Mouse (Mus musculus) ovary, postnatal 14 days (tissue): ENCODE measurements around the gene Glt8d2.

Experiments used
- DNase-seq: peaks from one replicate; pipeline ENCODE4 v3.0.0; 2022; ENCODE audit warnings: low spot score

Glt8d2 gene

DNA sequence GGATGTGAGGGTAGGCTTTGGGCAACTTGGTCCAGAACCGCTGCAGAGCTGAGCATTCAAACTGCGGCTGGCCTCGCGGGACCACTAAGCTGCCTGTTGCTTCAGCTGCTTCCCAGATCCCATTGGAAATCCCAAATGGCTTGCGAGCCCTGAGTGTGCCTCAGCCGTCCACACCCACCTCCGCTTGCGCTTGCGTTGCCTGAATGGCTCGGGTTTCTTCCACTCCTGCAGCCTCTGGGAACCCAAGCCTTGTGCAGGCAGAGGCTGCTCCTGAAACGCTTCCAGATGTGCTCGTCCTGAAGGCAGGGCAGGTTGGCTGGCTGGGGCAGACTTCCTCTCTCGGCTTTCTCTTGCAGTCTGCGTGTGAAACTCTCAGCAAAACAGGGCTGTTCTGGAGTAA lies at the start of gene Glt8d2:
Glt8d2 (minus strand) TSS at position 157 of the 400 bp plus-strand sequence.
- peak; percentile 32 for DNase-seq

GRCm38 (mm10) chr10:82699296-82699941 lies 9.0 kb upstream of the Glt8d2 start:
- no peak for DNase-seq

GRCm38 (mm10) chr10:82698712-82699261 lies 8.3 kb upstream of the Glt8d2 start:
- peak; percentile 85 for DNase-seq

DNA sequence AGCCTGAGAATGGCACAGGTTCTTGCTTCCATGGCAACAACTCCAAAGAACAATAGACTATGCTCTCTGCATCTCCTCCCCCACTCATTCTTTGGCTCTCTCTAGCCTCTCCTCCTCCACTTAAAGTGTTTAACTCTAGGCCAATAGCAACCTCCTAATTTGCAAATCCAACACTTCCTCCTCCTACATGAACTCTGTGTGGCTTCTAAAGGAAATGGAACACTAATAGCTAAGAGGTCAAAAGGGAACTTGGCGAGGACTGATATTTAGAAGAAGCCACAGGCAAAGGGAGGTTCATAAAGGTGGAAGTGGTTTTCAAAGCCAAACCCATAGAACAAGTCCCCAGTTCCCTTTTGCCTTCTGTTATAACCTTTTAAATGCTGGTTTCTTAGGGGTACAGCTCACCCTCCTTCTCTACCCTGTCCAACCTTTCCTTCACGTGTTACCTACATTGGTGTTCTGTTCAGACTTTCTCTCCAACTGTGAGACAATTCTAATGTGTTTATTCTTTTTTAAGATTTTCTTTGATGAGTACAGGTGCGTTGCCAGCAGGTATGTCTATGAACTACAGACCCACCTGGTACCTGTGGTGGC lies 7.0 kb upstream of the Glt8d2 start:
- DNase-seq = no peak

DNA sequence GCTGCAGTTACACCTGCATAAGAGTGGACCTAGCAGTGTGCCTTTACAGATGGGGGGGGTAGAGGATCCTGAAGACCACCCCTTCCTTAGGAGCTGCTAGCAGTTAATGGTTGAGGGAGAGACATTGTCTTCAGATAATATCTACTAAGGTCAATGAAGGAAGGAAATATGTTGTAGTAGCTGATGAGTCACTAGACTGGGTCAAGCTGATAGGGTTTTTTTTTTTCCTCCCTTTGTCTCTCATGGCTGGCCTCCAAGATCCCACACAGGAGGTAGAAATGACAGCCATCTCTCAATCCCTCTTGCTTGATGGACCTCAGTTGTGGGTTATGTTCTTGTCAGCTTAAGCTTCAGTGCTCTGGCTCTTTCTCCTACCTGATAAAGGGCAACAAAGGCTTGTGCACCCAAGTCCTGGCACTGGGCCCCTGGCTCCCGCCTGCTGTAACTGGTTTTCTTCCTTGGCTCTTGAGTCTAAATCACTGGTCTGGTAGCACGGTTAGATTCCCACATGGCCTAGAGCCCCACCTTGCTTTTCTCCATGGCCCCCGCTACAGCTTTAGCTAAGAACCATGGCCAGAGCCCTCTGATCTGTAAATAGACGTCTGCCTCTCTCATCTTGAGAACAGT lies 6.1 kb upstream of the Glt8d2 start:
- no peak for DNase-seq

- DNase-seq = no peak
These were observed 5.5 kb upstream of the Glt8d2 start, which contains the start of gene Hcfc2 for GRCm38 (mm10) chr10:82695956-82696355. Gene Hcfc2, plus strand, starts transcription at chr10:82696160.

DNA sequence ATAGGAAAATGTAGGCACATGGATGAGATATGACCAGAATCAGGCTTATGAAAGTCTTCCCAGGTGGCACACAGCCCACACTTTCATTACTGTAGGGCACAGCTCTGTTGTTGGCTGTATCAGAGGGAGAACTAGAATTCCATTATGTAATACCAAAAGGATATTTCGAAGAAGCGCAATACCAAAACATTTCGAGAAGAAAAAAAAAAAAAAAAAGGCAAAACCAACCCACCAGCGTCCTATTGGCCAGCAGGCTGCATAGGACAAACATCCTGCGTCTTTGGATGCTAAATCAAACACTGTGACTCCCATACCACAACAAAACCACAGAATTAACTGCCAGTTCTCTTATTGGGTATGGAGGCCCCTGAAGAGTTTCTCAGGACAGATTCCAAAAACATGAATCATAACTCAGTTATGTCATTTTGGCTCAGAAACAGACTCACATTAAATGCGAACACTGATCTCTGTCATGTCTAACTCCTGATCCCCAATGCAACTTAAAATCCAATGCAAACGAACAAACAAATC lies 704 bp downstream of the Glt8d2 start:
- no peak for DNase-seq

DNA sequence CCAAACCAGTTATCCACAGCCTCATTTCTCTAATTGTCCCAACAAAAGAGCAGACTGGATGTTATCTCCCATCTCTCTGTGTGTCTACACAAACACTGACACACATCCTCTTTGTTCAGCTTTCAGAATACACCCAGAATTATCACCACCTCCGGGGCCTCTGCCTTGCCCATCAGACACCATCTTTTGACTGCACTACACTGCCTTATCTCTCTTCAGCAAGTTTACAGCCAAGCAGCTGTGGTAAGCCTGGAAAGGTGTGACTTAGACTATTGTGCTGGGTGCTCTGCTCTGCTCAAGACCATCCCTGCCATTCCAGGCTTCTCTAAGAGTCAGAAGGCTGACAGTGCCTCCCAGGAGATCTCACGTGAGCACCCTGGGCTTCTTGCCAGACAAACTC lies 5.0 kb downstream of the Glt8d2 start:
- DNase-seq = no peak

DNA sequence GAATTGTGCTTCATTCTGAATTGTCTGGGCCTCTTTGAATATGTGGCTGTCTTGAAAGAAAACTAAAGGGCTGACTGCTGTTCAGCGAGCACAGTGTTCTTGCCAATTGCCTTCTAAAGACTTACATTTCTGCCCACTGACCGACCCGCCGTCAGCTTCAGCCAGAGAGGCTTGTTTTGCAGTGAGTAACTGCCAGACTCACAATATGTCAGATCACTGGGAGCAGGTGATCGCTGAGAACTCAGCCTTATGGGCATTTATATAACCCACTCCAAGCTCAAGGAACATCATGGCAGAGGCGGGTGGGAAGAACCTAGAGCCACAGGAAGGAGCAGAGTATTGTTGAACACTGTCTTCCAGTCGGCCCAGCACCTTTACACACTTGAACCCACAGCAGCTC lies 8.8 kb downstream of the Glt8d2 start:
- DNase-seq = no peak

DNA sequence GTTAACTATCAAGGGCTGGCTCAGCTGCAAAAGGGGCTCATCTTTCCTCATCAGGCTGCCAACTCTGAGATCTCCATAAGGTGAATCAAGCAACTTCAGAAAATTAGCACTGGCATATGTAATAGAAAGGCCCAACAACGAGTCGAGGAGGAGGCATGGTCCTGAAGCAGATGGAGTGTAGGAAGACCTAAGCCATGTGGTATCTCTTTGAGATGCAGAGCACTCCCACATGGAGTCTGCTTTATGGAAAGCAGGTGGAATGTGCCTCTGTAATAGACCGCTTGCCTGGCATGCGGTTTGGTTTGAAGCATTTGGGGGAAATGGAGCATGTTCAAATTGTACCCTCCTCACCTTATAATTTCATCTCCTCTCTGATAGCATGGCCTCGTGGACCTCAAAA lies 9.7 kb downstream of the Glt8d2 start:
- no peak for DNase-seq

DNA sequence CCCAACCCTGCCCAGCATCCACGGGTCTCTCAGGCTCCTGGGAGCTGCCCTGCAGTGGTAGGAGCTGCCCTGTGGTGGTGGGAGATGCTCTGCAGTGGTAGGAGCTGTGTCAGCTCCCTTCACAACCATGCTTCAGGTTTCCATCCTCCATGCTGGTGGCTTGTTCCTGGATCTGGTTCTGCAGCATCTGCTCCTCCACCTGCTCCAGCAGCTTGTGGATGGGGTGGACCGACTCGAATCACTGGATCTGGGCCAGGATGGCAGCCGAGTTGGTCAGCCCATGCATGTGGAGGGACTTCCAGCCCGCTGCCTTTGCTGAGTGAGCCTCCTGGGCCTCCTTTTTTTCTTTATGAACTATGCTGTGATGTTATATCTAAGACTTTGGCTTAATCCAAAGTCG lies 13.5 kb downstream of the Glt8d2 start:
- DNase-seq = no peak

- no peak for DNase-seq
These were observed 20.2 kb downstream of the Glt8d2 start for GRCm38 (mm10) chr10:82670205-82670604.

GRCm38 (mm10) chr10:82666436-82667234 lies 23.8 kb downstream of the Glt8d2 start:
- peak; percentile 69 for DNase-seq

DNA sequence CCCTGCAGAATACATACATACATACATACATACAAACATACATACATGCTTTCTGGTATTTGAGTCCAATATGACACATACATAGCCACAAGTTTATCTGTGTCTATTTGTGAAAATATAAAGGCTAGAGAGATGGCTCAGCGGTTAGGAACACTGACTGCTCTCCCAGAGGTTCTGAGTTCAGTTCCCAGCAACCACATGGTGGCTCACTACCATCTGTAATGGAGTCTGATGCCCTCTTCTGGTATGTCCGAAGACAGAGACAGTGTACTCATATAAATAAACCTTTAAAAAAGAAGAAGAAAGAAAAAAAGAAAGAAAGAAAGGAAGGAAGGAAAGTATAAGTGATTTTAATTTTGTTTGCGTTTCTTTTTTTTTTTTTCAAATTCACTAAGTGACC lies 24.5 kb downstream of the Glt8d2 start:
- no peak for DNase-seq

GRCm38 (mm10) chr10:82663289-82663688 lies 27.2 kb downstream of the Glt8d2 start:
- DNase-seq = no peak

DNA sequence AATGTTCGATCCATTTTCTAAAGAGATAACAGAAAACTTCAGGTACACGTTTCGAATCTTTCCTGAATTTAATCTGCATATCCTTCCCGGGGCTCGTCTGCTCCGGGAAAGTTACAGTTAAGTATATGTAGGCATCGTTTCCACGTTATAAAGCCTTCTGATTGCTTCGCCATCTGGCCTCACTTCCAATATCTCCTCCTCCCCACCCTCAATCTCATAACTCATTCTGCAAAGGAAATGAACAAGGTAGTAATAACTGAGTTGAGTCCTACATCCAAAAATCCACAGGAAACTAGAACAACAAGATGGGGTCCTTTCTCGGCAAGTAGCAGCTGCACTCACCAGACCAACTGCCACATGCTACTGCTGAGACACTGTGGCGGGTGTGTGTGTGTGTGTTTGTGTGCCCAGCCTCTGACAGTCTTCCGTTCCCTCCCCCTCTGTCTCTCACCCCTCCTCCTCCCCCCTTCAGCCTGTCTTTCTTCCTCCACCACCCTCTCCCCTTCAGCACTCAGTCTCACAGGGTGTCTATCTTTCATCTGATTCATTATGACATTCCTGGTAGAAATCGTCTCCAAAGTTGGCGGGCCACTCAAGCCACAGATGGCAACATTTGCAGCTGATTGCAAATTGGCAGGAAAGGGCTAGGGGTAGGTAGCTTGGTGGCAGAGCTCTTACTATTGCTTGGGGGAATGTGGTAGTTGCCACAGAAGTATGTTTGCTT lies 28.0 kb downstream of the Glt8d2 start:
- DNase-seq = no peak

GRCm38 (mm10) chr10:82661820-82662219 lies 28.6 kb downstream of the Glt8d2 start:
- DNase-seq = no peak

GRCm38 (mm10) chr10:82654581-82654980 lies 35.9 kb downstream of the Glt8d2 start:
- DNase-seq = no peak

GRCm38 (mm10) chr10:82652625-82653024 lies 37.8 kb downstream of the Glt8d2 start:
- no peak for DNase-seq

GRCm38 (mm10) chr10:82651221-82651620 lies 39.2 kb downstream of the Glt8d2 start:
- DNase-seq = no peak

DNA sequence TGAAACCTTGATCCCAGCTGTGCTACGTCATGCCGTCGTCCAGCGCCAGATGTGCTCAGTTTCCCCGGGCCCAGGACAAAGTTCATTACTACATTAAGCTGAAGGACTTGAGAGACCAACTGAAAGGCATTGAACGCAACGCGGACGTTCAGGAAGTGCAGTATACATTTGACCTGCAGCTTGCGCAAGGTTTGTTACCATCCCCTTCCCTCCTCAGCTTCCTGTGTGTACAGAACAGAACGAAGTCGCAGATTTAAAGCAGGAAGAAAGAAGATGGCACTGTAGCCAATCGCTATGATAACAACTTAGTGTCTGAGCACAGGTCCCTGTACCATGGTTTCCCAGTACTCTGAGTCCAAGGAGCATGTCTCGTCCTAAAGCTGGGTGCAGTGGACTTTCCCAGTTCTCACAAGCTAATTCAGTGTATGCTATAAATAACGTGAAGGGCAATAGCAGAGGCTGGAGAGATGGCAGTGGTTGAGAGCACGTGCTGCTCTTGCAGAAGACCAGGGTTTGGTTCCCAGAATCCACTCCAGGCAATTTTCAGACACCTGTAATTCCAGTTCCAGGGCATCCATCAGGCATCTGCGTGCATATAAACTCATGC lies 43.1 kb downstream of the Glt8d2 start:
- no peak for DNase-seq
